Mouse (Mus musculus) large intestine, adult 2 months (tissue): Measurements from ENCODE around the gene Rassf1. TPM values are rescaled to one million over a fixed set of nuclear protein-coding genes. Genes with fewer than 3 reads are reported as not detected.

Experiments used
- DNase-seq: peaks from one replicate; pipeline ENCODE4 v3.0.0-alpha.2; 2012; ENCODE audit warnings: low read depth, low spot score
- WGBS: fragments of 180-500 bp; shearing (Covaris S2); methylation state at CpG from one replicate; pipeline ENCODE4 v1.1.7; 2018; 5-methylcytosine and 5-hydroxymethylcytosine counted together
- polyA plus RNA-seq: library from polyadenylated mRNA; depleted of rRNA; stranded (reverse); fragments of >200 nt; gene quantifications from 2 replicates; pipeline ENCODE4 v1.2.3, GENCODE M21; 2012; rRNA removed

The Rassf1 gene
- polyA plus RNA-seq, result 28.6 and 37.1 TPM in 2 replicates

DNA sequence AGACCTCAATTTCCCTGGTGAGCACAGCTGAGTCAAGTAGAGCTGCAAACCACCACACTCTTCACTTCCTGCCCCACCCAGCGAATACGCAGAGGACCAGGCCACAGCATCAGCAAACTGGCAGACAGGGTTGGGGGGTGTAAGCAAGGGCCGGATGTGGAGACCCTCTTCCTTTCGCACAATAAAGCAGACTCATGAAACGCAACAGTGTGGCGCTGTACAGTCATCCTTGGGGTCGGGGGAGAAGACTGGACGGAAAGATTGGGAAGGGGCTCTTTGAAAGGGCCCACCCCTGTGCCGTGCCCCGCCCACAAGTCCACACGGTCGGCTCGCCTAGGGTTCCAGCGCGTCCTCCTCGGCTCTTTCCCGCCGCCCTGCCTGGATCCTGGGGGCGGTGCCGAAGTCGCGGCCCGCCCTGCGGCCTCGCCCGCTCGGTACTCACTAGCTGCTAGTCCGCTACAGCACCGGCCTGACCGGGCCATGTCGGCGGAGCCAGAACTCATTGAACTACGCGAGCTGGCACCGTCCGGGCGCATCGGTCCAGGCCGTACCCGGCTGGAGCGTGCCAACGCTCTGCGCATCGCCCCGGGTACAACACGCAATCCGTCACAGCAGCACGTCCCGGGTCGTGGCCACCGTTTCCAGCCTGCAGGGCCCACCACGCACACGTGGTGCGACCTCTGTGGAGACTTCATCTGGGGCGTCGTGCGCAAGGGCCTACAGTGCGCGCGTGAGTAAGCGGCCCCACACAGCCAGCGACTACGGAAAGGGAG, at the start of gene Rassf1:
Gene Rassf1, plus strand, starts transcription at position 439 of the 773 bp plus-strand sequence.
- no peak for DNase-seq
- 2% methylated on average over 63 of the region's 63 CpGs for WGBS

DNA sequence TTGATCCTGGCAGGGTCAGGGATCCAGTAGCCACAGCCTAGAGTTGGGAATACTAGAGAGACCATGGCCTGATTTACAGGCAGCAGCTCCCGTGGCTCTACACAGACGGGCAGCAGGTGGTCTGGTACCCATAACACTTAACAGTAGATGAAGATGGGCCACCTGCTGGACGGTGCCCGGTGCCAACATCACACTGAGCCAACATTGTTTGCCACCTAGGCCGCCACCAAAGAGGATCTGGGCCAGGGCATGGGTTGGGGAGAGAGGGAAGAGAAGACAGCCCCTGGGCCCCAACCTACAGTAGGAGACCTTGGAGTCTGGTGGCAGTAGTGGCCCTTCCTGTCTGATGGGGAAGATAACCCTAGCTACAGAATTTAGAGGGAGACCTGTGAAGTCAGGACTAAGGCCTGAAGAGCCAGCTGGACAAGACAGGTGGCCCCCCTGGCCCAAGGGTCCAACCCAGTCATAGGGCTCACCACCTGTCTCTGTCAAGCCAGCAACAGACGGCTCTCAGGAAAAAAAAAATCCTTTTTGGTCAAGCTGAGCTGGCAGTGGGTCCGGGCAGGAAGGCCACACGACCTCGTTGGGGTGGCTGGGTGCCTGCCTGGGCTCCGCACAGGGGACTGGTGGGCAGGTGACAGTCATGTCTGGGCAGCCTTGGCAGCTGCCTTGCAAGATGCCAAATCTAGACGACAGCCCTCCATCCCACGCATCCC, 49.1 kb upstream of the Rassf1 start:
- DNase-seq, result no peak
- 86% methylated on average over 12 of the region's 12 CpGs for WGBS

DNA sequence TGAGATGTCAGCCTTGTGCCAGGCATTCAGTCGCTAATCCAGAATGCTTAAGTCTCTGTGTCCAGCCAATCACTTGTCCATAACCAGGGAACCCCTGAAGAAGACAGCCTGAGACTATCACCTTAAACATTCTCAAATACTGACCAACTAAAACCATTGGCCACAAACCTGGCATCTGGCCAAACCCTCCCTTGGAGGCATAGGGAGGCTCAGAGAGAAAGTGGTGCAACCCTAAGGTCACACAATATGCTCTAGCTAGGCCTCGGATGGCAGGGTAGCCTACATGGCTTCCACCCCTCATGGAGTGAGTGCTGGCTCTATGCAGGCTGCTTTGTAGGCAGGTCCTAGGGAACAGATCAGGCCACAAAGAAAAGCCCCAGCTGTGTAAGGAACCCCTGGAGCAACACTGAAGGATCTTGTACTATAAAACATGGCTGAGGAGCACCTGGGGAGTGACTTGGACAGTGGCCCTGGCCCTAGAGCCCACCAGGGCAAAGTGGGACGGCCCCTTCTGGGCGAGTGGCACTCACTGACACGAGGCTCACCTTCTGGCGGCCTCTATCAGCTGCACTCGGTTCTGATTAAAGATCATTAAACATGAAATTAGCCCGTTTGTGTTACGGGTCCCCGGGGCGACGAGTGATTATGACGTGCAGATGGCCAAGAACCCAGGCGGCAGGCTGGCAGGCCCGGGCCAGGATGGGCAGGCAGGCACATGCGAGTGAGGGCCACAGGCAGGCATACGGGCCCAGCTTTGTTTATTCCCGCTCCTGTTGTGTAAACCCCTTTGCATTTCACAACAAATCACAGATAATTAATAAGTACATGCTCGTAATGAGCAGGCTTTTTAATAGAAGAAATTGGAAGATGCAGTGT, 46.5 kb upstream of the Rassf1 start:
- no peak for DNase-seq
- 78% methylated on average over 19 of the region's 19 CpGs for WGBS

DNA sequence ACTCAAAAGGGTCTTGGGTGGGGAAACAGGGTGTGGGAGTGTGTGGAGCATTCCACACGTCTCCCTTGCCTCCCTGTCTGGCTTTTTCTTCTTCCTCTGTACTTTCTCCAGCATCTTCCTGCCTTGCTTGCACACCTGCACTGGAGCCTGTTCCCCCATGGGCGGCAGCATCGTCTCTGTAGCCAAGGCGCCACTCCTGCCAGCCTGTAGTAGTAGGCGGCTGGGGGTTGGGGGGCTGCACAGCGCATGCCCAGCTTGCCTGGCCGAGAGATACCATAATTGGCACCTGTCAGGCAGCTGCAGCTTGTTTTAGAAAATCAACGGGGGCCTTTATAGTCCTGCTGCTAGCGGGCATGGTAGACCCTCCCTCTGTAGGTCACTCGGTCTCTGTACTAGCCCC, 43.1 kb upstream of the Rassf1 start:
- no peak for DNase-seq
- WGBS, result 37% methylated on average over 10 of the region's 10 CpGs

DNA sequence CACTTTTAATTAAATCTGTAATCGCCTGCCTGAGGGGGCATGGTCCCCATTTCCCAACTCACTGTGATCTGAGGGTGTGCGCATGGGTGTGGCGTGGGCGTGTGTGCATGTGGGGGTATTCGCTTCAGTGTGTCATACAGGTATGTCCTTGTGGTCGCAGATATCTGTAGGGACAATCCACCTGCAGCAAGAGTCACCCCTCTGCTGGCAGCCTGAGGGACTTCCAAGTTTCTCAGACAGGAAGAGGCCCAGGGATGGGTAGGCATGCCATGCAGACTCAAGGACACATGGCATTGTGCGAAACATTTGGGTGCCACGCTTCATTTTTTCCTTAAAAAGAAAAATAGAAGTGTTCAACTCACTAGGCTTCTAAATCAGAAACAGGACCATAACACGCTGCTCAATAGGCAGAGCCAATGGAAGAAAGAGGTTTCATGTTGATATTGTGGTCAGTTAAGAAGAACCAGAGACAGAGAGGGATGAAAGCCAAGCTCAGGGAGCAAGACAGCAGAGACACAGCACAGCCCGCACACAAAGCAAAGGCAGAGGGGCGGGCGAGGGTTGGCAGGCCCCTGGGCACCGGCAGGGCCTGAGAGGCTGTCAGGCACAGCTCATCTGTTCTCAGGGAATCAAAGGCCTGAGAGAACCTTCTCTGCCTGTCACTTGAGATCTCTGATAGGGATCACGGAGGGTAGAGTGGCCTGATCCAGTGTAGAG, 40.8 kb upstream of the Rassf1 start:
- no peak for DNase-seq
- WGBS, result 69% methylated on average over 14 of the region's 14 CpGs

DNA sequence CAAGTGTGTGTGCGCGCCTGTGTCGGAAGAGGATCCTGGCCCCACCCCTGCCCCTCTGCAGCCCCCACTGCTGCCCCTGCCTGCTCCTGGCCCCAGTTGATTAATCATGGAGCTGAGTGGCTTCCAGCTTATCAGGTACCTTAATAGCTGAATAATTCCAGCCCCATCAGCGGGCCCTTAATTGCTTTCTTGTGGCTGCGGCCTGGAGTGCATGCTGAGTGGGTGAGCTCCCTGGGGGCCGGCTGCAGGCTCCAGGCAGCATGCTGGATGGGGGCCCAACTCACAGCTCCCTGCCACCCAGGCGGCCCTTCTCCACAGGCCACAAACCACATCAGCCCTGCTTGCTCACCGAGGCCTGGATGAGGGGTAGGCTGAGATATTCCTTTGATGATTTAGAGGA, 39.9 kb upstream of the Rassf1 start:
- WGBS, result 78% methylated on average over 8 of the region's 8 CpGs

DNA sequence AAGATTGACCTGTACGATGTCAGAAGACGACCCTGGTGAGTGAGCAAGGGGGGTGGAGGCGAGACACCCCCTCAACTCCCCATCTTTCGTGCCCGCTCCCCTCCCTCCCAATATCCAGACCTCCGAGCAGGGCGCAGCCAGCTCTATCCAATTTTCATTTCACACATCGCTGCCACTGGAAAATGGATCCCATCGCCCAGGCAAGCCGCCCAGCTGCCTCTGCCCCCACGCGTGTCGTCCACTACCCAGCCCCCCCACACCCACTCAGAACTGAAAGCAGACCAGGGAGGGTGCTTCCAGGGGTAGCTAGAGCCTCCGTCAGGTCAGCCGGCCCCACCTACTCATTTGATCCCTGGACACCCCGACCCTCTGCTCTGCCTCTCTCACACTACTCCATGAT, 39.0 kb upstream of the Rassf1 start:
- no peak for DNase-seq
- WGBS, result 78% methylated on average over 16 of the region's 16 CpGs

More for the DNA sequence above, 39.9 kb upstream of the Rassf1 start:
- DNase-seq, result no peak

DNA sequence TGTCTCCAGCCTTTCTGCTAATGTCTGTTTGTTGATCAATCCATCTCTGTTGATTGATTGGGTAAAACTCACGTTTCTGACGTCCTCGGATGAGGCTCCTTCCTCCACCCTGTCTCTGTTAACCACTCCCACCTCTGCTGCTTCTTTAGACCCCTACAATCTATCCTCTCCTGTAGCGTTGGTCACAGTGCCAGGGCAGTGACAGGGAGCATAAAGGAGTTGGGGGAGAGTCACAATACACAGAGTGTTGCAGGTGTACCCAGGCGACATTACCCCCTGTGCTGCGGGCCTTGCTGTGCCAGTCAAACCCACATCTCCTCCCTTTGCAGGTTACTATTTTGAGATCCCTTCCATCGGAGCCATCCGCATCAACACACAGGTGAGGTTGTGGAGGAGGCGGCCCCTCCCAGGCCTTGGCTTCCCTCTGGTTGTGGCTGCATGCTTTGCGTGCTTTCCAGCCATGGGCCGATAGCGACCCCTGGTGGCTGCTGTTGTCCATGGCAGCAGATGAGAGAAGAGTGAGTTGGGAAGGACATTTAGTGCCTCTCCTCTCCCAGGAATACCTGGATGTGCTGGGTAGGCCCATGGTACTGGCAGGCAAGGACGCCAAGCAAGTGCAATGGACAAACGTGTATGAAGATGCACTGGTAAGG, 36.9 kb upstream of the Rassf1 start:
- peak; percentile 55 for DNase-seq

DNA sequence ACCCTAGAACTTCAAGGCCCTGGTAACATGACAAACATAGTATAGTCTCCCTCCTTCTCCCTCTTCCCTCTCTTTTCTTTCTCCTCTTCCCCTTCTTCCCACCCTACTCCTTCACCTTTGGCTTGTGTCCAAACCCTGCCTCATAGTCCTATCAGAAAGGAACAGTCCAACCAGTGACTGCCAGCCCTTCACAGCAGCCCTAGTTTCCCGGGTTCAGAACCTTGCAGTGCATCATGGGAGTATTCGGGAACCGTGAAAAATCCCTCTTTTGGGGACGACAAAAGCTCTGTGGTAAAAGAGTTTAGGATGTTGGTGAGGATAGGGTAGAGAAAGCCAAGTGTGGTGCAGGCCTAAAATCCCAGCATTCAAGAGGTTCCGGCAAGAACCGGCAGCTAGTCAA, 31.0 kb upstream of the Rassf1 start:
- 74% methylated on average over 6 of the region's 6 CpGs for WGBS

More for the DNA sequence above, 36.9 kb upstream of the Rassf1 start:
- WGBS, result 20% methylated on average over 14 of the region's 14 CpGs

DNA sequence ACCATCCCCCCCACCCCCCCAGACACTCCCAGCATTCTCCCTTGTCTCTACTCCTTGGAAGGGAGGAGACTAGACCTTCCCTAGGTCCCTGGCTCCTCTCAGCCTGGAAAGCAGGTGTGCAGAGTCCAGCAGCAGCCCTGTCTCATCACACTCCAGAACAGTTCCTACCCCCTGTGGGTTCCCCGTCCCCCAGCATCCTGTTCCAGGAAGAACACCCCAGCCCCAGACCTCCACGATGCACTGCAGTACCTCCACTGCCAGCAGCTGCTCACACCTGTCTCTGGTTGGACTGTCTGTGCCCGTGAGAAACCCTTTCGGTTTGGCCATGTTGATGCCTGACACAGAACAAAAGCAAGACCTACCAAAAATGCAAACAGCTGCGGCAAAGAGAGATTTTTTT, 30.2 kb upstream of the Rassf1 start:
- no peak for DNase-seq
- WGBS, result 51% methylated on average over 5 of the region's 5 CpGs

More for the DNA sequence above, 31.0 kb upstream of the Rassf1 start:
- DNase-seq, result no peak

DNA sequence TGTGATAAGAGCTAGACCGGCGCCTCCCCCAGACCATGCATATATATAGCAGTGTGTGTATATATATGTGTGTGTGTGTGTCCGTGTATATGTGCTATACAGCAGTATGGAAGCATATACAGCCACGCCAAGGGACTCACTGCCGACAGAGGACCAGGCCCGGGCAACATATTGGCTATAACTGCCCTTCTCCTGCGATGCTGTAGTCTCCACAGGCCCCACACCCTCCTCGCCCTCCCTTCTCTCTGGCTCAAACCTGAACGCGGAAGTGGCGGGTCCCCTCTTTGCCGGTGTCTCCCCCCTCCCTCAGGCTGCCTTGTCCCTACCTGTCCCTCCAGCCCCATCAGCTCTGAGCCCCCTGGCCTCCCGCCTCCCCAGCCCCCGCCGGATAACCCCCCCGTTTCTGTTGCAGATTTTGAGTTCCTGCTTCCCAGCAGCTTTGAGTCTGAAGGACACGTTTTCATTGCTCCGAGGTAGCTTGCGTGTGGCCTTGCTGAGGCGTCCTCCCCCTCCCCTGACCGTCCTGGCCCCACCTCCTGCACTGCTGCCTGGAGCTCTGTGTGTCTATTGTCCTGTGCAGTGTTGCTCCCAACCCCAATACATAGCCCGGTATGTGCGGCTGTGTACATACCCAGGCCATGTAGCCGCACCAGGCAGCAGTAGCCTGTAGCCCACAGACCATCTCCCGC, 29.5 kb upstream of the Rassf1 start:
- no peak for DNase-seq
- WGBS, result 19% methylated on average over 25 of the region's 25 CpGs

DNA sequence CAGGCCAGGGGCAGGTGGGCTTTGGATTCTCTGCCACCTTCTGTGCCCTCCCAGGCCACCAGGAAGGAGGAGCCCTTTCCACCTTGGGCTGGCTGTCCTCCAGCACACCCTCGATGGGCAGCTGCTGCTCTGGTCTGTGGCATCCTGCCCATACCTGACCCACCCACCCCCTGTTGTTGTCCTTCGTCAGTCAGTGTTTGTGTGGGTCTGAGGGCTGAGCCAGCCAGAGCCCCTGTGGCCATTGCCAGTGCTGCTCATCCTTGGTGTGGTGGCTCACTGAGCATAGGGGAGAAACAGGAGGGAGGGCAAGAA, 29.0 kb upstream of the Rassf1 start:
- no peak for DNase-seq
- WGBS, result 21% methylated on average over 2 of the region's 2 CpGs

DNA sequence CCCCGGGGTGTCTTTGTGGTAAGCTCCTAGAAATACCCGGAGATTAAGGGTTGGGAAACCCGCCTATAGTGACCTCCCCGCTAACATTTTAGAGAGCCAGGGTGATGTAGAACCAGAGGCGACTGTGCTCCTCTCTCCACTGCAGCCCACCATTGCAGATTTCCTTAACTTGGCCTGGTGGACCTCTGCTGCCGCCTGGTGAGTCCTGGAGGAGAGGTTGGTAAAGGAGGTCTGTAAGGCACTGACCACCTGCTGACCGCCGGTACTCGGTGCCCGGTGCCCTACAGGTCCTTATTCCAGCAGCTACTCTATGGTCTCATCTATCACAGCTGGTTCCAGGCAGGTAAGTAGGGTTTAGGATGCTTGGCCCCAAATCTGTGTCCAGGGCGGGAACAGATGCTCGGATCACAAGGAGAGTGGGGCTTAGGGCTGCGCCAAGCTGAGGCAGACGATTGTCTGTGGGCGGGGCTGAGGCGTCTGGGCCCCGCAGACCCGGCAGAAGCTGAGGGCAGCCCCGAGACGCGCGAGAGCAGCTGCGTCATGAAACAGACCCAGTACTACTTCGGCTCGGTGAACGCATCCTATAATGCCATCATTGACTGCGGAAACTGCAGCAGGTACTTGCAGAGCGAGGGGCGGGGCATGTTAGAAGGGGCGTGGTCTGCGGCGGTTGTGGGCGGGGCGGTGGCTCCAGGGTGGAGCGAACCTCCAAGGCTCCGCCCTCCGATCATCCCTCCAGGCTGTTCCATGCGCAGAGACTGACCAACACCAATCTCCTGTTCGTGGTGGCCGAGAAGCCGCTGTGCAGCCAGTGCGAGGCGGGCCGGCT, 24.9 kb upstream of the Rassf1 start:
- no peak for DNase-seq

DNA sequence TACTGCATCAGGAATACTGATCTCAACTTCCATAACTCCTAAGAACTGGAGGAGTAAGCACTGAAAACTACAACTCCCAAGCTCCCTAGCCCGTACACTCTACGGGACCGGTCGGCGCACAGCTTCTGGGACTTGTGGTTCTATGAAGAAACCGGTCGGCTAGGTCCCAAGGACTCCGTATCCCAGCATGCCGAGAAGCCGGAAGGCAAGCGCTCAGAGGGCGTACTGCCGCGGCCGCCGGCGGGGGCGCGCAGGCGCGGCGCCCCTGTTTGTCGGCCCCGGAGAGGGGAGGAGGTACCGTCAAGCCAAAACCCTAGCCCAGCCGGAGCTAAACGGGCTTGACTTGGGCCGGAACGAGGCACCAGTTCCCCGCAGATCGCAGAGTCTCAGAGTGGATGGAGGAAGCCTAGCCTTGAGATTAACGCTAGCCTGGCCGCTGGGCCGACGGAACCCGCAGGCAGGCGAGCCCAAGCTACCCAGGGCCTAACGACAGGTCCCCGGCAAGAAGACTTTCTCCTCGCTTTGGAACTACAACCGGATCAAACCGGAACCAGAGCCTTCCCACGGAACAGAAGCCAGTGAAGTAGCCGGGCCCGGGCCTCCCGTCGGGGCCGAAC, 17.5 kb upstream of the Rassf1 start, which contains the start of gene Tmem115:
Gene Tmem115, plus strand, starts transcription at position 155 of the 617 bp plus-strand sequence.
- peak; percentile 97 for DNase-seq
- under 1% methylated on average over 48 of the region's 48 CpGs for WGBS

More for the DNA sequence above, 24.9 kb upstream of the Rassf1 start:
- WGBS, result 11% methylated on average over 44 of the region's 44 CpGs

DNA sequence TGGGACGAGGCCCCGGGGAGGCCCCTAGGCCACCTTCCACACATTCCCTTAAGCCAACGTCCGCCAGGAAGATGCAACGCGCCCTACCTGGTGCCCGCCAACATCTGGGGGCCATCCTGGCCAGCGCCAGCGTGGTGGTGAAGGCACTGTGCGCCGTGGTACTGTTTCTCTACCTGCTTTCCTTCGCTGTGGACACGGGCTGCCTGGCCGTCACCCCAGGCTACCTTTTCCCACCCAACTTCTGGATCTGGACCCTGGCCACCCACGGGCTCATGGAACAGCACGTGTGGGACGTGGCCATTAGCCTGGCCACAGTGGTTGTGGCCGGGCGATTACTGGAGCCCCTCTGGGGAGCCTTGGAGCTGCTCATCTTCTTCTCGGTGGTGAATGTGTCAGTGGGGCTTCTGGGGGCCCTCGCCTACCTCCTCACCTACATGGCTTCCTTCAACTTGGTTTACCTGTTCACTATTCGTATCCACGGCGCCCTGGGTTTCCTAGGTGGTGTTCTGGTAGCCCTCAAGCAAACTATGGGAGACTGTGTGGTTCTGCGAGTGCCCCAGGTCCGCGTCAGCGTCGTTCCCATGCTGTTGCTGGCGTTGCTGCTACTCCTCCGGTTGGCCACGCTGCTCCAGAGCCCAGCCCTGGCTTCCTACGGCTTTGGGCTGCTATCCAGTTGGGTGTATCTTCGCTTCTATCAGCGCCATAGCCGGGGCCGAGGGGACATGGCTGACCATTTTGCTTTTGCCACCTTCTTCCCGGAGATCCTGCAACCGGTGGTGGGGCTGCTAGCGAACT, 16.8 kb upstream of the Rassf1 start:
- no peak for DNase-seq
- WGBS, result under 1% methylated on average over 40 of the region's 40 CpGs

DNA sequence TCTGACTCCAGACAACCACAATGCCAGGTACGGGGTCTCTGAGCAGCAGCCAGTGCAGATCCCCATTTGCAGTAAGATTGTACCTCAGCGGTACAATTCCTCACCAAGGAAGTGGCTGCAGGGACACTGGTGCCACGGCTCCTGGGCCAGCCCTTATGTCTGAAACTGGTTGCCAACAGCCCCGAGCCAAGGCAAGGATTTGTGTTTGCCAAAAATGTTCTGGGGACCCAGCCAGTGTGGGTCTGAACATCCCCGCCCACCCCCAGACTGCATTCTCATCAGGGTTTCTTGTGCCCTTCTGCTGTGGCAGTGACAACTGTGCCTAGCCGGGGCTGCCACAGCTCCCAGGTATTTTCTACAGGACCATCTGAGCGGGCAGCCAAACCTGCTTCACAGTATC, 13.1 kb upstream of the Rassf1 start:
- no peak for DNase-seq
- whole genome bisulfite sequencing, result 90% methylated on average over 7 of the region's 7 CpGs
